Mouse (Mus musculus): Measurements from ENCODE around the gene Pop4.

The Pop4 gene

GRCm38 (mm10) chr7:38218631-38219367, 52.4 kb downstream of the Pop4 start:
- DNase-seq = no peak

- DNase-seq = peak; percentile 52 to 58
Measured at GRCm38 (mm10) chr7:38217417-38218171, 53.6 kb downstream of the Pop4 start.

GRCm38 (mm10) chr7:38215697-38216096, 55.5 kb downstream of the Pop4 start:
- DNase-seq = no peak

- no peak for DNase-seq
Measured at GRCm38 (mm10) chr7:38215281-38215680, 55.9 kb downstream of the Pop4 start.

GRCm38 (mm10) chr7:38214473-38215214, 56.6 kb downstream of the Pop4 start:
- DNase-seq = no peak

GRCm38 (mm10) chr7:38212651-38213062, 58.6 kb downstream of the Pop4 start:
- no peak for DNase-seq

Data from cerebellum, adult 18-20 months (tissue).